Mouse (Mus musculus): ENCODE measurements around the gene Coch. TPM values are rescaled to one million over a fixed set of nuclear protein-coding genes. Genes with fewer than 3 reads are reported as not detected.
"Not testable (repeated sequence)": the region's sequence is repeated elsewhere in the genome, so short reads cannot be mapped to it uniquely, and the experiment has no call there.

The Coch gene
- total RNA-seq, 2 experiments from 2014 or later: 0.33 TPM; not detected in 1

DNA sequence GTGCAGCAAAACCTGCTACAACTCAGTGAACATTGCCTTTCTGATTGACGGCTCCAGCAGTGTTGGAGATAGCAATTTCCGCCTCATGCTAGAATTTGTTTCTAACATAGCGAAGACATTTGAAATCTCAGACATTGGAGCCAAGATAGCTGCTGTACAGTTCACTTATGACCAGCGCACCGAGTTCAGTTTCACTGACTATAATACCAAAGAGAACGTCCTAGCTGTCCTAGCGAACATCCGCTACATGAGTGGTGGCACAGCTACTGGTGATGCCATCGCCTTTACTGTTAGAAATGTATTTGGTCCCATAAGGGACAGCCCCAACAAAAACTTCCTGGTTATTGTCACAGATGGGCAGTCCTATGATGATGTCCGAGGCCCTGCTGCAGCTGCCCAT is 10.2 kb downstream of the Coch start:
- no peak overlapping the region for H3K4me3 ChIP-seq
- no peak for DNase-seq
- H3K27ac ChIP-seq: no peak overlapping the region
- intact Hi-C loops (cut with DNase I): loop anchor here (10.0 kb wide), 1 partner anchor 179 kb away; no protein-coding TSS in a partner anchor
- TF ChIP-seq CTCF (IDR thresholded peaks at IDR 0.05): no peak

- H3K27ac ChIP-seq: no peak overlapping the region
- no peak overlapping the region for H3K4me3 ChIP-seq
- intact Hi-C loops (cut with DNase I): loop anchor here (10.0 kb wide), 1 partner anchor 181 kb away; no protein-coding TSS in a partner anchor
- DNase-seq: no peak
- no peak for TF ChIP-seq CTCF (IDR thresholded peaks at IDR 0.05)
Observed at GRCm38 (mm10) chr12:51606138-51606537, 13.0 kb downstream of the Coch start.

- TF ChIP-seq CTCF (IDR thresholded peaks at IDR 0.05): no peak
- intact Hi-C loops (cut with DNase I): no loop called here
- Histone ChIP-seq H3K4me3 (no peak overlapping the region), H3K27ac (no peak overlapping the region)
- no peak for DNase-seq
Observed at GRCm38 (mm10) chr12:51612361-51612760, 19.2 kb downstream of the Coch start.

GRCm38 (mm10) chr12:51620572-51620971 is 27.4 kb downstream of the Coch start:
- Histone ChIP-seq H3K27ac (no peak overlapping the region), H3K4me3 (no peak overlapping the region)
- no peak for TF ChIP-seq CTCF (IDR thresholded peaks at IDR 0.05)
- intact Hi-C loops (cut with DNase I): no loop called here
- no peak for DNase-seq

DNA sequence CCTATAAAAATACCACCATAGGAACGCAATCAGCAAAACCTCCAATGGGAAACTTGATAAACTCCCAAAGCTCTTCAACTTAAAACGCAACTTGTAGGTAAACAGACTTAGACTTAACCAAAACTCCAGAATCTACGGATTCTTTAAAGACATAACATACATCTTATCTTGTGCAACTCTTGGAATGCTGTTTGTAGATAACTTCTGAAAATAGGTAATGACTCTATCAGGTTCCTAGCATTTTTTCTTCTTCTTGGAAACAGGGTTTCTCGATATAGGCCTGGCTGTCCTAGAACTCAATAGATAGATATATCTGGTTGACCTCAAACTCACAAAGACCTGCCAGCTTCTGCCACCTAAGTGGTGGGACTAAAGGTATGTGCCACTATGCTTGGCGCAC is 28.0 kb downstream of the Coch start:
- DNase-seq: no peak
- H3K4me3 ChIP-seq: no peak overlapping the region
- no peak overlapping the region for H3K27ac ChIP-seq
- no peak for TF ChIP-seq CTCF (IDR thresholded peaks at IDR 0.05)
- intact Hi-C loops (cut with DNase I): no loop called here

- Histone ChIP-seq H3K27ac (no peak overlapping the region), H3K4me3 (no peak overlapping the region)
- no peak for DNase-seq
- TF ChIP-seq CTCF (IDR thresholded peaks at IDR 0.05): peak; percentile 32; the same call in 1 of the 2 replicates
- intact Hi-C loops (cut with DNase I): no loop called here
Observed at GRCm38 (mm10) chr12:51622670-51623365, 29.7 kb downstream of the Coch start.

GRCm38 (mm10) chr12:51623366-51623694 is 30.2 kb downstream of the Coch start:
- DNase-seq: no peak
- intact Hi-C loops (cut with DNase I): no loop called here
- no peak overlapping the region for H3K27ac ChIP-seq
- no peak overlapping the region for H3K4me3 ChIP-seq
- TF ChIP-seq CTCF (IDR thresholded peaks at IDR 0.05): no peak

DNA sequence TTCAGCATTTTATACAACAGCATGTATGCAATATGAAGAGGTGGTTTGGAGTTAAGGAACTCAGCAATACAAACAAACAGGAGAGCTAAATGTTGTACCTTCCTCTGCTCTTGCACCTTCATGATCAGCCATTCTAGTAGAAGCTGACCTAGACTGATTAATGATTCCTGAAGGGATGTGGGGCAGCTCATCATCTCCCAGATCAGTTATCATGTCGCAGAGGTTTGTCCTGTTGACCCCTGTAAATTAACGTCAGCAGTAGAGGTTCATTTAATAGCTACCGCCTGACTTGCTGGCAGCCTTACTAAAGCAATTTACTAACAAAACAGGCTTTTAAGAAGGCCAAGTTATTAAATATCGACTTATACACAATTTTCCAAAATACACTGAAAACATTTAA is 40.3 kb downstream of the Coch start:
- Histone ChIP-seq H3K4me3 (no peak overlapping the region), H3K27ac (no peak overlapping the region)
- no peak for DNase-seq
- no peak for TF ChIP-seq CTCF (IDR thresholded peaks at IDR 0.05)
- intact Hi-C loops (cut with DNase I): no loop called here

GRCm38 (mm10) chr12:51636260-51636659 is 43.1 kb downstream of the Coch start:
- TF ChIP-seq CTCF (IDR thresholded peaks at IDR 0.05): no peak
- Histone ChIP-seq H3K4me3 (no peak overlapping the region), H3K27ac (no peak overlapping the region)
- intact Hi-C loops (cut with DNase I): no loop called here
- no peak for DNase-seq

DNA sequence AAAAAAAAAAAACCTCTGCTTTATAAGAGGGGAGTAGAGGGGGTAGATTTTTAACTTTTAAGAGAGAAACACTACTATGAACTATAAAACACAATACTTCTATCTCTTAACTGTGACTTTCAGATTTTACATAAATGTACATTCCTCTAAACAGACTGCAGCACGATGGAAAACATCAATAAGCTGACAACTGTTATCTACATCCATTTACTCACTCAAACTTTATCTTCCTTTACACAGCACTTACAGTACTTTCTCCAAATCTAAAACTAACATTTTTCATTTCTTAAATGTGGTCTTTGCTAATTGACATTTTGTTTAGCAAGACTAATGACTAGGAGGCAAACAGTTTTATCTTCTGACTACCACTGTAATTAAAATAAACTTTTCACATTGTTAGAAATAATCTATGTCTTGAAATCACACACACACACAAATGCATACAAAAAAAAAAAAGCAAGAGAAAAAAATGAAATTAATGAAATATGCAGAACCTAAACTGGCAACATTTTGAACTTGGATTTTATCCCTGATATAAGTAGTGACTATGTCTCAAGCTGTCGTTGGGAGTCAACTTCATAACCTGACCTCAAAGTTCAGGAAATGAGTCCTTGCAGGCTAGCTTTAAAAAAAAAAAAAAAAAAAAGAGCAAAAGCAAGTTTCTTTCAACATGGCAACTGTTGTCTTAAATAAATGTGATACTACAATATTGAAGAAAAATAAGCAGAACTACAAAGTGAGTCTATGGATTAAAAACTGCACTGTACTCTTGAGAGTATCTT is 43.7 kb downstream of the Coch start:
- TF ChIP-seq CTCF (IDR thresholded peaks at IDR 0.05): no peak
- intact Hi-C loops (cut with DNase I): no loop called here
- H3K27ac ChIP-seq: no peak overlapping the region
- DNase-seq: no peak
- no peak overlapping the region for H3K4me3 ChIP-seq

DNA sequence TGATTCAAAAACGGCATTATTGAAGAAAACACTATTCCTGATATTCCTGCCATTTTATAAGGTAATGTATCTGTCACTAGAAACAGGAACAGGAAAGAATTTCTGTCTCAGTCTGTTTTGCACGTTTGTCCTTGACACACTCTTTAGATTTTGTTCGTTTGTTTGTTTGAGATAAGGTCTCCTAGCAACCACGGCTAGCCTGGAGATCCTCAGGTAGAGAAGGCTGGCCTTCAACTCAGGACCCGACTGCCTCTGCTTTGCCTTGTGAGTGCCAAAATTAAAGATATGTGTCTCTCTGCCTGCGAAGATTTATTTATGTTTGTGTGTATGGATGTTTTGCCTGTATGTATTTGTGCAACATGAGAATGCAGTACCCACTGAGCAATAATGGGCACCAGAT is 48.7 kb downstream of the Coch start:
- Histone ChIP-seq H3K27ac (no peak overlapping the region), H3K4me3 (no peak overlapping the region)
- intact Hi-C loops (cut with DNase I): no loop called here
- DNase-seq: no peak
- no peak for TF ChIP-seq CTCF (IDR thresholded peaks at IDR 0.05)

DNA sequence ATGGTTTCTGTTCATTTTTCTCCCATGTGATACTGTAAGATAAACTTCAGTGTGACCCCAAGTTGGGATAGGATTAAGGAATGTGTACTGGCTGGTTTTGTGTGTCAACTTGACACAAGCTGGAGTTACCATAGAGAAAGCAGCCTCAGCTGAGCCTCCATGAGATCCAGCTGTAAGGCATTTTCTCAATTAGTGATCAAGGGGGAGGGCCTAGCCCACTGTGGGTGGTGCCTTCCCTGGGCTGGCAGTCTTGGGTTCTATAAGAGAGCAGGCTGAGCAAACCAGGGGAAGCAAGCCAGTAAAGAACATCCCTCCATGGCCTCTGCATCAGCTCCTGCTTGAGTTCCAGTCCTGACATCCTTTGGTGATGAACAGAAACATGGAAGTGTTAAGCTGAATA is 56.3 kb downstream of the Coch start:
- intact Hi-C loops (cut with DNase I); DNase-seq; H3K4me3 ChIP-seq; H3K27ac ChIP-seq: not testable (repeated sequence)

Other genes with a start within 250 kb of the Coch start
- 1 to 10 TPM; 1.6 to 2.1 TPM for gene G2e3, start 245.3 kb upstream of the Coch start, total RNA-seq (2021)
- 10 to 100 TPM; 18.0 to 20.6 TPM for gene Scfd1, start 215.8 kb upstream of the Coch start, total RNA-seq (2021)
- gene Ap4s1, start 97.7 kb downstream of the Coch start, total RNA-seq (2021): 10 to 100 TPM; 60.2 to 61.3 TPM
- gene Strn3, start 98.6 kb downstream of the Coch start, total RNA-seq (2021): 100 to 1,000 TPM; 142 to 174 TPM
- gene Hectd1, start 236.2 kb downstream of the Coch start, total RNA-seq (2021): 100 to 1,000 TPM in 1 of 2 experiments, 10 to 100 TPM in 1; 98.6 to 100 TPM